Mouse (Mus musculus) embryo, embryonic 9.5 days (tissue): Measurements from ENCODE around the gene Flt3l.
A peak's percentile ranks its signal among the peaks of the same experiment; 100 is the strongest.
"Not testable (repeated sequence)": the region's sequence is repeated elsewhere in the genome, so short reads cannot be mapped to it uniquely, and the experiment has no call there.

ENCODE experiments used
- DNase-seq: peaks from one replicate; pipeline ENCODE4 v3.0.0-alpha.2; 2017; ENCODE audit errors: extremely low spot score

The Flt3l gene

GRCm38 (mm10) chr7:45135993-45136567 is at the start of gene Flt3l, which contains the start of gene Gm45713:
Gene Flt3l, minus strand, starts transcription at chr7:45136432.
Gene Gm45713, minus strand, starts transcription at chr7:45136231.
- DNase-seq = peak; percentile 79

- DNase-seq = no peak
These were observed 49.7 kb upstream of the Flt3l start for GRCm38 (mm10) chr7:45185921-45186320.

- DNase-seq = no peak
These were observed 47.4 kb upstream of the Flt3l start for GRCm38 (mm10) chr7:45183672-45184071.

- DNase-seq = no peak
These were observed 46.4 kb upstream of the Flt3l start for GRCm38 (mm10) chr7:45182606-45183005.

- peak; percentile 86 for DNase-seq
These were observed 46.0 kb upstream of the Flt3l start for GRCm38 (mm10) chr7:45182199-45182601.

- DNase-seq = no peak
These were observed 45.3 kb upstream of the Flt3l start for GRCm38 (mm10) chr7:45181540-45181939.

GRCm38 (mm10) chr7:45180896-45181477 is 44.8 kb upstream of the Flt3l start, which contains the start of gene Pth2:
Gene Pth2, plus strand, starts transcription at chr7:45180995.
- no peak for DNase-seq

GRCm38 (mm10) chr7:45179469-45179868 is 43.2 kb upstream of the Flt3l start, which contains the start of gene Gfy:
Gene Gfy, minus strand, starts transcription at chr7:45179569.
- no peak for DNase-seq

- no peak for DNase-seq
These were observed 42.3 kb upstream of the Flt3l start for GRCm38 (mm10) chr7:45178550-45178949.

- no peak for DNase-seq
These were observed 40.1 kb upstream of the Flt3l start for GRCm38 (mm10) chr7:45176356-45176755.

- DNase-seq = no peak
These were observed 39.7 kb upstream of the Flt3l start for GRCm38 (mm10) chr7:45175929-45176328.

GRCm38 (mm10) chr7:45175398-45175797 is 39.2 kb upstream of the Flt3l start:
- no peak for DNase-seq

GRCm38 (mm10) chr7:45174567-45175280 is 38.5 kb upstream of the Flt3l start:
- no peak for DNase-seq

GRCm38 (mm10) chr7:45173772-45174171 is 37.5 kb upstream of the Flt3l start:
- not testable (repeated sequence) for DNase-seq

- no peak for DNase-seq
These were observed 36.7 kb upstream of the Flt3l start for GRCm38 (mm10) chr7:45172974-45173373.

- DNase-seq = no peak
These were observed 33.3 kb upstream of the Flt3l start for GRCm38 (mm10) chr7:45169495-45169894.

- DNase-seq = no peak
These were observed 32.4 kb upstream of the Flt3l start for GRCm38 (mm10) chr7:45168656-45169055.

GRCm38 (mm10) chr7:45167761-45168445 is 31.7 kb upstream of the Flt3l start:
- no peak for DNase-seq

GRCm38 (mm10) chr7:45166950-45167401 is 30.7 kb upstream of the Flt3l start:
- no peak for DNase-seq

- DNase-seq = no peak
These were observed 29.5 kb upstream of the Flt3l start for GRCm38 (mm10) chr7:45165701-45166100.

GRCm38 (mm10) chr7:45164833-45165232 is 28.6 kb upstream of the Flt3l start:
- no peak for DNase-seq
